Mouse (Mus musculus): ENCODE measurements around the gene Mindy4.

Gene Mindy4

GRCm38 (mm10) chr6:55202913-55203910 lies at the start of gene Mindy4:
TSS of gene Mindy4 (plus strand) at chr6:55203383.
- DNase-seq: peak; percentile 100

DNA sequence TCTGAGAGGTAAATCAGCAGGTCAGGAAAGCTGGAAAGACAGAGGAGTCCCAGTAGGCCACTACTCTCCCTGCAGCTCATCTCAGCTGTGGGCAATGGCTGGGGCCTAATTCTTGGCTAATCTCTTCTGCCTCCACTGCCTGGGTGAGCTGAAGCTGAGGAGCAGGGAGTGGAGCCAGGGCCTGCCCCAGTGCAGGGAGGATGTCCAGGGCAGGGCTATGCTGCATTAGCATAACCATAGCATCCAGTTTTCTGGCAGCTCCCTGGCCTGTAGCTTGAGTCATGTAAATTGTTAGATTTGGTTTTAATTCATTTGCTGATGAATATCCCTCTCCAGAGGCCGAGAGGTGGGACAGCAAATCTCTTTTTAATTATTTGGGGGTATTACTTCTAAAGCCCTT lies 43.9 kb upstream of the Mindy4 start:
- no peak for DNase-seq

GRCm38 (mm10) chr6:55161311-55161761 lies 41.8 kb upstream of the Mindy4 start:
- no peak for DNase-seq

GRCm38 (mm10) chr6:55163046-55163584 lies 40.1 kb upstream of the Mindy4 start:
- no peak for DNase-seq

DNA sequence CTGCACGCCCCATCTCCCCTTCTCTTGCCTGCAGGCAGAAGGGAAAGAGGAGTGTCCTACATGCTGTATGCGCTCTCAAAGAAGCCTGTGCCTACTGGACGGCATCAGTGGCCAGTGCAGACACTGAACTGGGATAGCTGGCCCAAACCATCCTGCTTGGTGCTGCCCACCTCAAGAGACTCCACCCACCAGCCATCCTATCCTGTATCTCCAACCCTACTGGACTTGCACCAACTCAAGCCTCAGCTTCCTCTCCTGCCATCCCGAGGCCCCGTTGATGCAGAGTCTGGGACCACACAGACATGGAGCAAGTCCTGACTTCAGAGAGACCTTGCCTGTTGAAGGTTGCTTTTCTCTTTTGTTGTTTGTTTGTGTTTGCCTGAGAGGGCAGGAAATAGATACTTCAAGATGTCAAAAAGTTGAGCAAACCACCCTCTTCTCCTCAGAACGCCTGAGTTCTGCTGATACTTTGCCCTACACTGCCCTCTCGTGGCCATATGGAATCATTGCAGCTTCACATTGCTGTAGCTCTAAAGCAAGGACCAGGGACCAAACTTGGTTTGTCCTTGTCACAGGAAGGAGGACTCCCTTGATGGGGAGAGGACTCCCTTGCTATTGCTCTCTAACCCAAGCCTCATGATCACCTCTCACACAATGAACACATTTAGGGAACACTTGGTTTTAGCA lies 36.3 kb upstream of the Mindy4 start:
- DNase-seq: peak; percentile 95

- DNase-seq: no peak
Measured at GRCm38 (mm10) chr6:55169818-55170217, 33.4 kb upstream of the Mindy4 start.

DNA sequence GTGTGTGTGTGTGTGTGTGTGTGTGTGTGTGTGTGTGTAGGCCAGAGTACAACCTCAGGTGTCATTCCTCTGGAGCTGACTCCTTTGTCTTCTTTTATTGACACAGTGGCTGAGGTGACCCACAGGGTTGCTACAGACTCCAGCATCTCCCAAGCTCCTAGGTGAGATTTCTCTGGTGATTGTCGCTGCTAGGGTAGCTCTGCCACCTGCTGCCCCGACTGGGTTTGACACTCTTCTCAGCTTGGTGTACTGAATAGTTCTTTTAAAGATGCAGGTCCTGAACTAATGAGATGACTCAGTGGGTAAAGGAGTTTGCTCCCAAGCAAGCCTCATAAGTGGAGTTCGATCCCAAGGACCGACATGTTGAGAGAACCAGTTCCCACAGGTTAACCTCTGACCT lies 31.5 kb upstream of the Mindy4 start:
- no peak for DNase-seq

DNA sequence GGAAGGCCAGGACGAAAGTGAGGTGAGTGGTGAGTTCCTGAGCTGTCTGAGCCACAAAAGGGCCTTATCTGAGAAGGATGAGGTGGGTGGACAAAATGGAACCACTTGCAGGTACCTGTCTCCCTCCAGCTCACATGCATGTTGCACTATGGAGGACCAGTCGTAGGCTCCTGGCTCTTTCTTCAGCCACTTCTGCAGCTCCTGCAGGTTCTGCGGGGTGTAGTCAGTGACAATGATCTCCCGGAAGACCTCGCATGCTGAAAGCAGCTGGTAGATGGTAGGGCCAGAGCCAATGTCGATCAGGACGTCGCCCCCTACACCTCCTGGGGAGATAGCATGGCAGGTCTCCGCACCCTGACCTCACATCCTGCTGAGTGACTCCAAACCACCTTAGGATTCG lies 30.0 kb upstream of the Mindy4 start:
- DNase-seq: peak; percentile 90

DNA sequence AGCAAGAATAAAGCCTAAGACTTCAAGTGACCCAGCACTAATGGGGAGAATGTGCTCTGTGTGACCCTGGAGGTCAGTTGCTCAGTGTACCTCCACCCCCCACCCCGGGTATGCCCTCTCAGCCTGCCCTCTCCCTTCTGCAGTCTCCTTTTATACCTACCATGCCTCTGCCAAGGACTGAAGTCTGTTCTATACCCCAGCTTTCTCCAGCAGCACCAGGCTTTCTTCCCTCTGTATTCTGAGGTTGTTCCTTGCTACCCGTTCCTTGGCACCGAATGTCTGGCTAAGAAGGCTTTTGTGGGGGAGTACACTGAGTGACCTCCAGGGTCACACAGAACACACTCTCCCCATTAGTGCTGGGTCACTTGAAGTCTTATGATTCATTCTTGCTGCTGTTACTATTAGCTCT lies 29.2 kb upstream of the Mindy4 start:
- no peak for DNase-seq

GRCm38 (mm10) chr6:55174741-55175181 lies 28.4 kb upstream of the Mindy4 start, which contains the start of gene Inmt:
TSS of gene Inmt (minus strand) at chr6:55175043.
- peak; percentile 96 for DNase-seq

DNA sequence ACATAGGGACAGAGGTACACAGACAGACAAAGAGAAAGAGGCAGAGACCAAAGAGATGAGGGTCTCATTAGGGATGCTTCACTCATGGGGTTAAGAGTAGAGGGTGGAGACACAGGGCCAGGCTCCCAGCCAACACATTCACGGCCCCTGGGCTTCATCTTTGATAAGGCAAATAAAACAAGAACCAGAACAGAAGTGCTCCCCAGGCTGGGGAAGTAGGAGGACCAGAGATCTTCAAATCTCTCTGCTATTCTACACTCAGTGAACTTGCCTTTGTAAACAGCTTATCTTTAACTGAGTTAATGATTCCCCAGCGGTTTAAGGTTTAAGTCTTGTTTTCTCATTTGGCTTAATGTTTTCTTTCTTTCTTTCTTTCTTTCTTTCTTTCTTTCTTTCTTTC lies 27.7 kb upstream of the Mindy4 start:
- DNase-seq: peak; percentile 96

GRCm38 (mm10) chr6:55175892-55176291 lies 27.3 kb upstream of the Mindy4 start:
- peak; percentile 97 for DNase-seq

GRCm38 (mm10) chr6:55177060-55177732 lies 26.0 kb upstream of the Mindy4 start:
- DNase-seq: peak; percentile 89

DNA sequence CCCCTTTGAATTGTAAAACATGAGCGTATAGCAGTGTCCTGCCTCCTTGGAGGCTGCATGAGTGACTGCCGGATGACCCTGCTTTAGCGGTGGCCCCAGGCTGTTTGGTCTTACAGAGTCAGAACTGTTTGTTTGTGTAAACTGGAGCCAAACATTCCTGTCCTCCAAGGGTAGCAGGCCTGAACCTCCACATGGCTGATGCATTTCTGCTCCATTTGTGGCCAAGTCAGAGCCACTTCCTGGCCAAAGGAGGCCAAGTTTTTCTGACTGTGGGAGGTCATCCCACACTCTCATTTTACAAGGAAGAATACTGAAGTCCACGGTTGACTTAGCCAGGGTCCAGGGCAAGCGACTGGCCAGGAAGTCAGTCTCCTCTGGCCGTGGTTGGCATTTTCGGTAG lies 23.6 kb upstream of the Mindy4 start:
- DNase-seq: peak; percentile 97

DNA sequence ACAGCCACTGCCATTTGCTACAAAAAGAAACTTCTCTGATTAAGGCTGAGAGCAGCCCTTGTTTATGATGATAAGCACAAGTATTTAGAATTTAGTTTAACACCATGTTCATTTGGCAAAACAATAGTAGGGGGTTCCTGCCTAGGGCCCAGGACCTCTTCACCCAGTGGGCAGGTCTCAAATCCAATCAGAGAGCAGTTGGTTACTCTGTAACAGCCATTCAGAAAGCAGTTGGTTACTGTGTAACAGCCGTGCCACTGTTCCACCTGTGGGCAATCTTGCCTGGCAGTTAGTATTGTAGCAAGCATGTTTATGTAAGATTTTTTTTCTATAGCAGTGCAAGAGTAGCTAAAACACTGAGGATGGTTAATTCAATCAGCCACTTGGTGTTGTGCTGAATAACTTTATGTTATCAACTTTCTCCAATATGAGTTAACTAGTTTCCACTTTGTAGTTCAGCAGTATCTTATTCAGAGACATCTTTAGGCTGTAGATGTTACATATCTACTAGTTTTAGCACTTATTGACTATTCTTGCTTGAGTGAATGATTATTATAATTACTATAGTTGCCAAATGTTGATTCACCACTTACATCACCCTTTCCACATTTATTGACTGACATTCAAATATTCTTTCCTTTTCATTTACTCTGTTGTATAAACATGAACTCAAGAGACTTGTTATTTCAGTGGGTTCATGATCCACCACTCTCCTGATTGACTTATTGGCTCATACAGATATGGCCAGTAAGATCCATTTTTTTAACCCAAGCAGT lies 20.3 kb upstream of the Mindy4 start:
- DNase-seq: peak; percentile 82

GRCm38 (mm10) chr6:55187827-55188226 lies 15.4 kb upstream of the Mindy4 start:
- DNase-seq: peak; percentile 79

- no peak for DNase-seq
Measured at GRCm38 (mm10) chr6:55189406-55189805, 13.8 kb upstream of the Mindy4 start.

DNA sequence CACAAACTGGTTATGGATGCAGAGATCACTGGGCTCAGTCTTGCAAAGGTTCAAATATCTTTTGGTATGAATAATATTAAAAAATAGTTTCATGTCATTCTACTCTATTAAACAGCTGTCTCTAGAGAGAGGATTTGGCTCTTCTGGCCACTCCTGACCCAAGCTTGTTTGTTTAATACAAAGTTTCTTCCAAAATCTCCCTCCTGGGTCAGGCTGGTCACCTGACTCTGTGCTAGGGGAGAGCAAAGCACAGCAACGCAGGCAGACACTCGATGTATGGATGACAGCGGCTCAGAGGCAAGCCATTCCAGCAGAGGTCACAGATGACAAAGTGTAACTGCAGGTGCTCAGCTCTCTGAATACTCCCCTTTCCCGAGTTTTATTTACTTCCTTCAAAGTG lies 11.6 kb upstream of the Mindy4 start:
- DNase-seq: peak; percentile 92

- peak; percentile 91 for DNase-seq
Measured at GRCm38 (mm10) chr6:55193171-55193570, 10.0 kb upstream of the Mindy4 start.

DNA sequence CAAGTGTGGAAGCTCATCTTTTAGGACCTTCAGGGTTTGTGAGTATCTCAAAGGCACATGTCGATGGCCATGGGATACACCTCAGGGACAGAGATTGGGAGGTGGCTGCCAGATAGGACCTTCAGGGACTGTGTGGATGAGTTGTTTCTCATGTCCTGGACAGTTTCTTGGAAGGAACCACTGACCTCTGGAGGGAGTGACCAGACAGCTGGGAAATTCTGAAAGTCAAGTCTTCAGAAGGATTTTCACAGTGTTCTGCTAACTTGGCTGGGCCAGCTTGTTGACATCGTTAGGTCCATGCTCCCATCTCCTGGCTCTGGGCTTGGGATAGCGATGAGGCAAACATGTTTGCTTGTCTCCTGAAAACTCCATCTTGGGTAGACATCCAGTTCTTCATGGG lies 4.1 kb upstream of the Mindy4 start:
- DNase-seq: peak; percentile 98

DNA sequence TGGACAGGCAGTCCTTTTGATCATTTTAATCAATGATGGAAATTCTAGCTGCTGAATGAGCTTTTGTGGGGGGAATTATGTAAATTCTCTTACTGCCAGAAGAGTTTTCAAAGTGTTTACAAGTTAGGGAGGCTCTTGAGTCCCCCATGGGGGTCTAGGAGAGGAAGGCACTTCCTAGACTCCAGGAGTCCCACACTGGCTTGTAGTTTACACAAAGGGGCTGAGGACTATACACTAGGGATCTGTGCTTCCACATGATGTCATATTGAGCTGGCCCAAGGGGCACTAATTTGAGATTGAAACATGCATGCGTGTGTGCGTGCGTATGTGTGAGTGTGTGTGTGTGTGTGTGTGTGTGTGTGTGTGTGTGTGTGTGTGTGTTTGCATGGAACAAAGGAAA lies 748 bp downstream of the Mindy4 start:
- DNase-seq: no peak

GRCm38 (mm10) chr6:55207786-55208185 lies 4.6 kb downstream of the Mindy4 start:
- peak; percentile 53 for DNase-seq
